Mouse (Mus musculus) E14TG2a.4 (cell line): Measurements from ENCODE around the gene BC067074.

Experiments
- CTCF ChIP-seq: conservative IDR thresholded peaks from 2 replicates; pipeline ENCODE4 v1.5.1; 2014; ENCODE audit warnings: low read length
- NANOG ChIP-seq: IDR thresholded peaks from 2 replicates; pipeline ENCODE4 v1.6.1; 2014; ENCODE audit warnings: borderline replicate concordance, low read length, mixed read lengths

- TF ChIP-seq CTCF (no peak), NANOG (no peak)
Observed at GRCm38 (mm10) chr13:113379766-113380309, 86.9 kb downstream of the BC067074 start.
